Mouse (Mus musculus): ENCODE results near the gene Lrrc75b. TPM values are rescaled to one million over a fixed set of nuclear protein-coding genes. Genes with fewer than 3 reads are reported as not detected.

Gene Lrrc75b
- polyA plus RNA-seq, 1 experiment from 2014 or later: 1.5 TPM

GRCm38 (mm10) chr10:75566321-75566720, 6.2 kb upstream of the Lrrc75b start:
- no peaks in the 10 kb centered on the region for H3K9me3 ChIP-seq
- H3K27me3 ChIP-seq: peaks cover 14% of the 10 kb centered on the region
- no peaks in the 10 kb centered on the region for H3K36me3 ChIP-seq
- no peak for ATAC-seq (ENCODE audit: low FRiP score, low read depth)
- H3K27ac ChIP-seq: no peak overlapping the region
- H3K9ac ChIP-seq: no peak overlapping the region
- no peak overlapping the region for H3K4me3 ChIP-seq
- no peak overlapping the region for H3K4me2 ChIP-seq (replicated peaks)
- H3K4me1 ChIP-seq: 0 out of 2 replicates have a peak, but pooled peaks cover 6% of the 10 kb centered on the region
- WGBS: 69% methylated on average over 5 of the region's 5 CpGs

GRCm38 (mm10) chr10:75565906-75566305, 5.8 kb upstream of the Lrrc75b start:
- Histone ChIP-seq H3K4me1 (0 out of 2 replicates have a peak, but pooled peaks cover 6% of the 10 kb centered on the region), H3K4me3 (no peak overlapping the region), H3K9ac (no peak overlapping the region), H3K27ac (no peak overlapping the region), H3K4me2 (replicated peaks) (no peak overlapping the region), H3K9me3 (no peaks in the 10 kb centered on the region), H3K27me3 (peaks cover 18% of the 10 kb centered on the region), H3K36me3 (no peaks in the 10 kb centered on the region)
- no peak for ATAC-seq (ENCODE audit: low FRiP score, low read depth)
- WGBS: 76% methylated on average over 7 of the region's 7 CpGs

GRCm38 (mm10) chr10:75565436-75565835, 5.3 kb upstream of the Lrrc75b start:
- no peak overlapping the region for H3K4me2 ChIP-seq (replicated peaks)
- 67% methylated on average over 6 of the region's 6 CpGs for WGBS
- H3K9ac ChIP-seq: no peak overlapping the region
- no peaks in the 10 kb centered on the region for H3K36me3 ChIP-seq
- H3K9me3 ChIP-seq: no peaks in the 10 kb centered on the region
- H3K27me3 ChIP-seq: peaks cover 23% of the 10 kb centered on the region
- H3K27ac ChIP-seq: no peak overlapping the region
- no peak overlapping the region for H3K4me3 ChIP-seq
- no peak for ATAC-seq (ENCODE audit: low FRiP score, low read depth)
- H3K4me1 ChIP-seq: peaks cover 11% of the 10 kb centered on the region

GRCm38 (mm10) chr10:75564687-75565265, 4.6 kb upstream of the Lrrc75b start:
- Histone ChIP-seq H3K36me3 (no peaks in the 10 kb centered on the region), H3K9me3 (no peaks in the 10 kb centered on the region), H3K4me3 (no peak overlapping the region), H3K27ac (no peak overlapping the region), H3K9ac (no peak overlapping the region), H3K4me1 (peaks cover 17% of the 10 kb centered on the region), H3K27me3 (peaks cover 30% of the 10 kb centered on the region), H3K4me2 (replicated peaks) (no peak overlapping the region)
- WGBS: 82% methylated on average over 12 of the region's 12 CpGs
- no peak for ATAC-seq (ENCODE audit: low FRiP score, low read depth)

- H3K4me2 ChIP-seq (replicated peaks): no peak overlapping the region
- no peak overlapping the region for H3K9ac ChIP-seq
- 87% methylated on average over 8 of the region's 8 CpGs for WGBS
- peaks cover 26% of the 10 kb centered on the region for H3K4me1 ChIP-seq
- ATAC-seq (ENCODE audit: low FRiP score, low read depth): no peak
- peaks cover 45% of the 10 kb centered on the region for H3K27me3 ChIP-seq
- H3K4me3 ChIP-seq: no peak overlapping the region
- no peaks in the 10 kb centered on the region for H3K9me3 ChIP-seq
- no peak overlapping the region for H3K27ac ChIP-seq
- no peaks in the 10 kb centered on the region for H3K36me3 ChIP-seq
Measured at GRCm38 (mm10) chr10:75562596-75562995, 2.5 kb upstream of the Lrrc75b start.

- Histone ChIP-seq H3K9me3 (no peaks in the 10 kb centered on the region), H3K27ac (no peak within 1 kb of the TSS), H3K4me3 (peak within 1 kb of the TSS; percentile 67), H3K4me2 (replicated peaks) (peak within 1 kb of the TSS; percentile 99), H3K4me1 (peaks cover 36% of the 10 kb centered on the region), H3K27me3 (peaks cover 46% of the 10 kb centered on the region), H3K36me3 (no peaks in the 10 kb centered on the region), H3K9ac (peak within 1 kb of the TSS; percentile 19; the same call in 1 of the 2 replicates)
- ATAC-seq (ENCODE audit: low FRiP score, low read depth): no peak
- WGBS: 56% methylated on average over 10 of the region's 10 CpGs
Measured at GRCm38 (mm10) chr10:75561071-75561654, 1.0 kb upstream of the Lrrc75b start, which contains the start of gene Ggt1. Ggt1 (plus strand) TSS chr10:75561604.

GRCm38 (mm10) chr10:75560549-75560899, 394 bp upstream of the Lrrc75b start:
- Histone ChIP-seq H3K9ac (peak overlapping the region; percentile 19; the same call in 1 of the 2 replicates), H3K27ac (no peak overlapping the region)
- peak; percentile 1; the same call in 1 of the 2 replicates for ATAC-seq (ENCODE audit: low FRiP score, low read depth)

GRCm38 (mm10) chr10:75559041-75559675, 972 bp downstream of the Lrrc75b start:
- H3K27ac ChIP-seq: no peak overlapping the region

More at GRCm38 (mm10) chr10:75560549-75560899, 394 bp upstream of the Lrrc75b start:
- Histone ChIP-seq H3K4me2 (replicated peaks) (peak overlapping the region; percentile 99), H3K9me3 (no peaks in the 10 kb centered on the region), H3K4me3 (peak overlapping the region; percentile 67), H3K27me3 (peaks cover 46% of the 10 kb centered on the region), H3K36me3 (no peaks in the 10 kb centered on the region), H3K4me1 (peaks cover 43% of the 10 kb centered on the region)
- 7% methylated on average over 6 of the region's 6 CpGs for WGBS

GRCm38 (mm10) chr10:75558515-75558914, 1.6 kb downstream of the Lrrc75b start:
- Histone ChIP-seq H3K4me1 (peaks cover 39% of the 10 kb centered on the region), H3K27ac (no peak overlapping the region), H3K36me3 (no peaks in the 10 kb centered on the region), H3K27me3 (peaks cover 46% of the 10 kb centered on the region), H3K9me3 (no peaks in the 10 kb centered on the region), H3K9ac (no peak overlapping the region), H3K4me3 (no peak overlapping the region), H3K4me2 (replicated peaks) (peak overlapping the region; percentile 99)
- WGBS: 42% methylated on average over 3 of the region's 3 CpGs
- ATAC-seq (ENCODE audit: low FRiP score, low read depth): no peak

More at GRCm38 (mm10) chr10:75559041-75559675, 972 bp downstream of the Lrrc75b start:
- Histone ChIP-seq H3K4me1 (peaks cover 39% of the 10 kb centered on the region), H3K4me2 (replicated peaks) (peak overlapping the region; percentile 99), H3K9me3 (no peaks in the 10 kb centered on the region), H3K27me3 (peaks cover 46% of the 10 kb centered on the region), H3K9ac (peak overlapping the region; percentile 79), H3K4me3 (peak overlapping the region; percentile 67), H3K36me3 (no peaks in the 10 kb centered on the region)
- 8% methylated on average over 14 of the region's 14 CpGs for WGBS
- ATAC-seq (ENCODE audit: low FRiP score, low read depth): no peak

- Histone ChIP-seq H3K36me3 (no peaks in the 10 kb centered on the region), H3K27me3 (peaks cover 33% of the 10 kb centered on the region), H3K9me3 (no peaks in the 10 kb centered on the region), H3K27ac (peak overlapping the region; percentile 23; the same call in 1 of the 2 replicates), H3K4me3 (no peak overlapping the region), H3K4me1 (peaks cover 39% of the 10 kb centered on the region), H3K9ac (no peak overlapping the region), H3K4me2 (replicated peaks) (no peak overlapping the region)
- 56% methylated on average over 9 of the region's 9 CpGs for WGBS
- no peak for ATAC-seq (ENCODE audit: low FRiP score, low read depth)
Measured at GRCm38 (mm10) chr10:75556026-75556425, 4.1 kb downstream of the Lrrc75b start.

- peaks cover 28% of the 10 kb centered on the region for H3K27me3 ChIP-seq
- ATAC-seq (ENCODE audit: low FRiP score, low read depth): no peak
- no peaks in the 10 kb centered on the region for H3K36me3 ChIP-seq
- 64% methylated on average over 6 of the region's 6 CpGs for WGBS
- no peak overlapping the region for H3K4me3 ChIP-seq
- H3K9me3 ChIP-seq: no peaks in the 10 kb centered on the region
- no peak overlapping the region for H3K4me2 ChIP-seq (replicated peaks)
- H3K27ac ChIP-seq: peak overlapping the region; percentile 23; the same call in 1 of the 2 replicates
- no peak overlapping the region for H3K9ac ChIP-seq
- peaks cover 36% of the 10 kb centered on the region for H3K4me1 ChIP-seq
Measured at GRCm38 (mm10) chr10:75555557-75555956, 4.6 kb downstream of the Lrrc75b start.

- Histone ChIP-seq H3K36me3 (no peaks in the 10 kb centered on the region), H3K4me2 (replicated peaks) (no peak overlapping the region), H3K27me3 (peaks cover 13% of the 10 kb centered on the region), H3K4me1 (peaks cover 22% of the 10 kb centered on the region), H3K9me3 (no peaks in the 10 kb centered on the region), H3K9ac (no peak overlapping the region), H3K27ac (no peak overlapping the region), H3K4me3 (no peak overlapping the region)
- no peak for ATAC-seq (ENCODE audit: low FRiP score, low read depth)
- 91% methylated on average over 8 of the region's 8 CpGs for WGBS
Measured at GRCm38 (mm10) chr10:75554090-75554489, 6.0 kb downstream of the Lrrc75b start.

Data from limb, embryonic 13.5 days (tissue).